Mouse (Mus musculus) cerebellum, adult 8-10 months (tissue): ENCODE results near the gene Riiad1.

Source experiments
- DNase-seq: peaks from one replicate; pipeline ENCODE4 v3.0.0; 2022

The Riiad1 gene

GRCm38 (mm10) chr3:94480291-94480884 is at the start of gene Riiad1:
TSS of gene Riiad1 (minus strand) at chr3:94480341.
- DNase-seq = no peak

- no peak for DNase-seq
These were observed 46.6 kb upstream of the Riiad1 start for GRCm38 (mm10) chr3:94526731-94527130.

GRCm38 (mm10) chr3:94506664-94507063 is 26.5 kb upstream of the Riiad1 start:
- no peak for DNase-seq

GRCm38 (mm10) chr3:94502243-94502642 is 22.1 kb upstream of the Riiad1 start:
- DNase-seq = no peak

- DNase-seq = no peak
These were observed 17.0 kb upstream of the Riiad1 start for GRCm38 (mm10) chr3:94497162-94497561.

- DNase-seq = no peak
These were observed 7.4 kb upstream of the Riiad1 start for GRCm38 (mm10) chr3:94487581-94487980.

GRCm38 (mm10) chr3:94485922-94486321 is 5.8 kb upstream of the Riiad1 start:
- DNase-seq = no peak

- DNase-seq = peak; percentile 61
These were observed 3.8 kb upstream of the Riiad1 start for GRCm38 (mm10) chr3:94483790-94484439.

- no peak for DNase-seq
These were observed 2.7 kb upstream of the Riiad1 start for GRCm38 (mm10) chr3:94482764-94483385.

GRCm38 (mm10) chr3:94481429-94481828 is 1.3 kb upstream of the Riiad1 start:
- no peak for DNase-seq

- DNase-seq = no peak
These were observed 577 bp downstream of the Riiad1 start for GRCm38 (mm10) chr3:94479564-94479963.

GRCm38 (mm10) chr3:94478591-94479169 is 1.5 kb downstream of the Riiad1 start:
- DNase-seq = peak; percentile 53

- peak; percentile 75 for DNase-seq
These were observed 2.1 kb downstream of the Riiad1 start, which contains the start of gene Celf3 for GRCm38 (mm10) chr3:94477981-94478422. TSS of gene Celf3 (plus strand) at chr3:94478295.

- DNase-seq = no peak
These were observed 2.7 kb downstream of the Riiad1 start for GRCm38 (mm10) chr3:94477444-94477843.

- DNase-seq = no peak
These were observed 3.7 kb downstream of the Riiad1 start for GRCm38 (mm10) chr3:94476301-94477035.

- no peak for DNase-seq
These were observed 6.4 kb downstream of the Riiad1 start for GRCm38 (mm10) chr3:94473567-94474232.

- DNase-seq = no peak
These were observed 7.0 kb downstream of the Riiad1 start for GRCm38 (mm10) chr3:94473115-94473505.

GRCm38 (mm10) chr3:94472447-94473114 is 7.6 kb downstream of the Riiad1 start:
- no peak for DNase-seq

- DNase-seq = no peak
These were observed 11.2 kb downstream of the Riiad1 start for GRCm38 (mm10) chr3:94468931-94469330.

- DNase-seq = no peak
These were observed 14.3 kb downstream of the Riiad1 start for GRCm38 (mm10) chr3:94465632-94466430.
